Mouse (Mus musculus): Measurements from ENCODE around the gene Endov.

DNA sequence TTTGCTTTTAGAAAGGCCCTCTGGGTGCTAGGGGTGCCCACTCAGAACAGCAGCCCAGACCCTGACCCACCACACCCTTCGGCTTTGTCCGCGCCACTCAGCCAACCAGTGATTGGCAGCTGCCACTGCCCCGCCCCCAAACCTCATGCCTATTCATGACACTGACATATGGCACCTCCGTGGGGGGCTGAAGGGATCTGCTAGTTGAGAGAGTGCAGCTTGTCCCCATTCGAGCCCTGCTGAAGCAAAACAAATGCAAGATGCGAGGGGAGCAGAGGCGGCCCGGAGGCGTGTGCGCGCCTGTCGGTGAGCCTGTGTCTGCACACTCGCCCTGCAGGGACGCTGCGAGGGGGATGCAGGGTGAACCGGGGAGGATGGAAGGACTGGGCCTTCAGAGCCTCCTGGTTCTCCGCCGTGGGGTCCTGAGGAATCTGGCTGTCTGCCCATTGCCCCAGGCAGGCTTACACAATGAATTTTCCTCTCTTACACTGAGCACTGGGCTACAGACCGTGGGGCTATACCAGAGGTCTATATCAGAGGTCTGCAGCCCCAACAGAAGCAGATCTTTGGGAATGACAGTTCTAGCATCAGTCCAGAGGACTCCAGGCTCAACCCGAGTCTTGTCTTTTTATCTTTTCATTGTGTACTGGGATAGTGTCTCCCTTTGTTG, 24.0 kb downstream of the Endov start:
- TF ChIP-seq POLR2A (IDR thresholded peaks at IDR 0.05; ENCODE audit: insufficient read length, low read depth) (no peak), USF1 (IDR thresholded peaks at IDR 0.05; ENCODE audit: low read depth) (no peak), TCF12 (IDR thresholded peaks at IDR 0.05; ENCODE audit: insufficient read depth, poor library complexity, severe bottlenecking) (no peak), MYOG (IDR thresholded peaks at IDR 0.05; ENCODE audit: control insufficient read depth in 1 of 3, insufficient read depth in 1 of 3, insufficient read length in 2 of 3, low read depth in 2 of 3) (no peak), E2F4 (IDR thresholded peaks at IDR 0.05; ENCODE audit: insufficient read depth) (no peak), POLR2AphosphoS2 (IDR thresholded peaks at IDR 0.05; ENCODE audit: insufficient read length, low read depth) (no peak), TCF3 (IDR thresholded peaks at IDR 0.05; ENCODE audit: insufficient read length, low read depth) (no peak), CEBPB (IDR thresholded peaks at IDR 0.05; ENCODE audit: insufficient read depth, poor library complexity, severe bottlenecking) (no peak), MYOD1 (IDR thresholded peaks at IDR 0.05; ENCODE audit: control insufficient read depth in 1 of 3, insufficient read length in 2 of 3, low read depth in 2 of 3) (no peak), MAX (IDR thresholded peaks at IDR 0.05; ENCODE audit: low read depth) (no peak), REST (IDR thresholded peaks at IDR 0.05; ENCODE audit: insufficient read depth, insufficient read length) (no peak)

Measured in myocyte (in vitro differentiated cells).